Mouse (Mus musculus): ENCODE results near the gene Ciz1. TPM values are rescaled to one million over a fixed set of nuclear protein-coding genes. Genes with fewer than 3 reads are reported as not detected.

The Ciz1 gene
- polyA plus RNA-seq, 1 experiment from 2014 or later: 65.8 TPM

- peak; percentile 92 for DNase-seq (ENCODE audit: low spot score)
- WGBS: 13% methylated on average over 2 of the region's 2 CpGs
Measured at GRCm38 (mm10) chr2:32404663-32405062, 52.5 kb downstream of the Ciz1 start.

GRCm38 (mm10) chr2:32407144-32407824 lies 55.2 kb downstream of the Ciz1 start:
- Histone ChIP-seq H3K36me3 (replicated peaks) (peaks cover 12% of the 10 kb centered on the region), H3K4me3 (no peak overlapping the region), H3K27me3 (replicated peaks; ENCODE audit: low read depth, poor library complexity, severe bottlenecking) (no peaks in the 10 kb centered on the region), H3K4me1 (peaks cover 20% of the 10 kb centered on the region), H3K27ac (replicated peaks) (peak overlapping the region; percentile 65), H3K9me3 (no peaks in the 10 kb centered on the region)
- DNase-seq (ENCODE audit: low spot score): no peak
- WGBS: 84% methylated on average over 7 of the region's 7 CpGs

More at GRCm38 (mm10) chr2:32404663-32405062, 52.5 kb downstream of the Ciz1 start:
- no peaks in the 10 kb centered on the region for H3K9me3 ChIP-seq
- H3K27ac ChIP-seq (replicated peaks): no peak overlapping the region
- H3K4me3 ChIP-seq: no peak overlapping the region
- H3K4me1 ChIP-seq: peaks cover 14% of the 10 kb centered on the region
- H3K27me3 ChIP-seq (replicated peaks; ENCODE audit: low read depth, poor library complexity, severe bottlenecking): no peaks in the 10 kb centered on the region
- peaks cover 38% of the 10 kb centered on the region for H3K36me3 ChIP-seq (replicated peaks)

- Histone ChIP-seq H3K27me3 (replicated peaks; ENCODE audit: low read depth, poor library complexity, severe bottlenecking) (no peaks in the 10 kb centered on the region), H3K4me3 (peak overlapping the region; percentile 32), H3K9me3 (no peaks in the 10 kb centered on the region), H3K4me1 (peaks cover 20% of the 10 kb centered on the region), H3K27ac (replicated peaks) (peak overlapping the region; percentile 87), H3K36me3 (replicated peaks) (peaks cover 2% of the 10 kb centered on the region)
- DNase-seq (ENCODE audit: low spot score): peak; percentile 79
- WGBS: 50% methylated on average over 25 of the region's 25 CpGs
Measured at GRCm38 (mm10) chr2:32408429-32409424, 56.6 kb downstream of the Ciz1 start.

GRCm38 (mm10) chr2:32411407-32411806 lies 59.3 kb downstream of the Ciz1 start:
- no peak overlapping the region for H3K4me3 ChIP-seq
- peaks cover 29% of the 10 kb centered on the region for H3K36me3 ChIP-seq (replicated peaks)
- DNase-seq (ENCODE audit: low spot score): no peak
- H3K9me3 ChIP-seq: no peaks in the 10 kb centered on the region
- no peak overlapping the region for H3K27ac ChIP-seq (replicated peaks)
- no peaks in the 10 kb centered on the region for H3K27me3 ChIP-seq (replicated peaks; ENCODE audit: low read depth, poor library complexity, severe bottlenecking)
- 88% methylated on average over 7 of the region's 7 CpGs for WGBS
- peaks cover 32% of the 10 kb centered on the region for H3K4me1 ChIP-seq

GRCm38 (mm10) chr2:32412742-32413531 lies 60.8 kb downstream of the Ciz1 start:
- Histone ChIP-seq H3K36me3 (replicated peaks) (peaks cover 44% of the 10 kb centered on the region), H3K27ac (replicated peaks) (no peak overlapping the region), H3K27me3 (replicated peaks; ENCODE audit: low read depth, poor library complexity, severe bottlenecking) (no peaks in the 10 kb centered on the region), H3K4me3 (no peak overlapping the region), H3K4me1 (peaks cover 44% of the 10 kb centered on the region), H3K9me3 (no peaks in the 10 kb centered on the region)
- WGBS: 89% methylated on average over 6 of the region's 6 CpGs
- DNase-seq (ENCODE audit: low spot score): no peak

GRCm38 (mm10) chr2:32413936-32414335 lies 61.8 kb downstream of the Ciz1 start:
- no peak for DNase-seq (ENCODE audit: low spot score)
- no peaks in the 10 kb centered on the region for H3K9me3 ChIP-seq
- H3K4me3 ChIP-seq: no peak overlapping the region
- H3K4me1 ChIP-seq: peaks cover 45% of the 10 kb centered on the region
- 0 out of 2 replicates have a peak overlapping the region, but pooled peaks have one; percentile 11 for H3K27ac ChIP-seq (replicated peaks)
- H3K36me3 ChIP-seq (replicated peaks): peaks cover 54% of the 10 kb centered on the region
- no peaks in the 10 kb centered on the region for H3K27me3 ChIP-seq (replicated peaks; ENCODE audit: low read depth, poor library complexity, severe bottlenecking)
- 55% methylated on average over 5 of the region's 5 CpGs for WGBS

- no peak for DNase-seq (ENCODE audit: low spot score)
- Histone ChIP-seq H3K27ac (replicated peaks) (no peak overlapping the region), H3K27me3 (replicated peaks; ENCODE audit: low read depth, poor library complexity, severe bottlenecking) (no peaks in the 10 kb centered on the region), H3K4me1 (peaks cover 48% of the 10 kb centered on the region), H3K4me3 (no peak overlapping the region), H3K36me3 (replicated peaks) (peaks cover 73% of the 10 kb centered on the region), H3K9me3 (no peaks in the 10 kb centered on the region)
- 92% methylated on average over 12 of the region's 12 CpGs for WGBS
Measured at GRCm38 (mm10) chr2:32415801-32416200, 63.7 kb downstream of the Ciz1 start.

- no peak overlapping the region for H3K4me3 ChIP-seq
- H3K9me3 ChIP-seq: no peaks in the 10 kb centered on the region
- peaks cover 79% of the 10 kb centered on the region for H3K36me3 ChIP-seq (replicated peaks)
- H3K4me1 ChIP-seq: peaks cover 44% of the 10 kb centered on the region
- DNase-seq (ENCODE audit: low spot score): no peak
- no peaks in the 10 kb centered on the region for H3K27me3 ChIP-seq (replicated peaks; ENCODE audit: low read depth, poor library complexity, severe bottlenecking)
- 77% methylated on average over 2 of the region's 2 CpGs for WGBS
- no peak overlapping the region; the same call in 1 of the 2 replicates for H3K27ac ChIP-seq (replicated peaks)
Measured at GRCm38 (mm10) chr2:32416556-32416955, 64.4 kb downstream of the Ciz1 start.

GRCm38 (mm10) chr2:32417486-32417885 lies 65.4 kb downstream of the Ciz1 start:
- Histone ChIP-seq H3K36me3 (replicated peaks) (peaks cover 79% of the 10 kb centered on the region), H3K27me3 (replicated peaks; ENCODE audit: low read depth, poor library complexity, severe bottlenecking) (no peaks in the 10 kb centered on the region), H3K27ac (replicated peaks) (no peak overlapping the region), H3K4me3 (no peak overlapping the region), H3K4me1 (peaks cover 48% of the 10 kb centered on the region), H3K9me3 (no peaks in the 10 kb centered on the region)
- no peak for DNase-seq (ENCODE audit: low spot score)
- WGBS: 90% methylated on average over 8 of the region's 8 CpGs

- Histone ChIP-seq H3K27ac (replicated peaks) (0 out of 2 replicates have a peak overlapping the region, but pooled peaks have one; percentile 52), H3K36me3 (replicated peaks) (peaks cover 78% of the 10 kb centered on the region)
- 66% methylated on average over 12 of the region's 12 CpGs for WGBS
Measured at GRCm38 (mm10) chr2:32418430-32419151, 66.5 kb downstream of the Ciz1 start.

GRCm38 (mm10) chr2:32419359-32419758 lies 67.2 kb downstream of the Ciz1 start:
- peaks cover 61% of the 10 kb centered on the region for H3K4me1 ChIP-seq
- H3K9me3 ChIP-seq: no peaks in the 10 kb centered on the region
- 88% methylated on average over 3 of the region's 3 CpGs for WGBS
- DNase-seq (ENCODE audit: low spot score): no peak
- peak overlapping the region; percentile 15; the same call in 1 of the 2 replicates for H3K27ac ChIP-seq (replicated peaks)
- H3K4me3 ChIP-seq: no peak overlapping the region
- H3K36me3 ChIP-seq (replicated peaks): peaks cover 70% of the 10 kb centered on the region
- no peaks in the 10 kb centered on the region for H3K27me3 ChIP-seq (replicated peaks; ENCODE audit: low read depth, poor library complexity, severe bottlenecking)

More at GRCm38 (mm10) chr2:32418430-32419151, 66.5 kb downstream of the Ciz1 start:
- H3K4me3 ChIP-seq: no peak overlapping the region
- H3K9me3 ChIP-seq: no peaks in the 10 kb centered on the region
- DNase-seq (ENCODE audit: low spot score): peak; percentile 35
- no peaks in the 10 kb centered on the region for H3K27me3 ChIP-seq (replicated peaks; ENCODE audit: low read depth, poor library complexity, severe bottlenecking)
- peaks cover 59% of the 10 kb centered on the region for H3K4me1 ChIP-seq
